Mouse (Mus musculus): ENCODE data around the gene Tmem116. TPM values are rescaled to one million over a fixed set of nuclear protein-coding genes. Genes with fewer than 3 reads are reported as not detected.
"Not testable (repeated sequence)": the region's sequence is repeated elsewhere in the genome, so short reads cannot be mapped to it uniquely, and the experiment has no call there.

The Tmem116 gene
- polyA plus RNA-seq, 1 experiment = 1.8 TPM

DNA sequence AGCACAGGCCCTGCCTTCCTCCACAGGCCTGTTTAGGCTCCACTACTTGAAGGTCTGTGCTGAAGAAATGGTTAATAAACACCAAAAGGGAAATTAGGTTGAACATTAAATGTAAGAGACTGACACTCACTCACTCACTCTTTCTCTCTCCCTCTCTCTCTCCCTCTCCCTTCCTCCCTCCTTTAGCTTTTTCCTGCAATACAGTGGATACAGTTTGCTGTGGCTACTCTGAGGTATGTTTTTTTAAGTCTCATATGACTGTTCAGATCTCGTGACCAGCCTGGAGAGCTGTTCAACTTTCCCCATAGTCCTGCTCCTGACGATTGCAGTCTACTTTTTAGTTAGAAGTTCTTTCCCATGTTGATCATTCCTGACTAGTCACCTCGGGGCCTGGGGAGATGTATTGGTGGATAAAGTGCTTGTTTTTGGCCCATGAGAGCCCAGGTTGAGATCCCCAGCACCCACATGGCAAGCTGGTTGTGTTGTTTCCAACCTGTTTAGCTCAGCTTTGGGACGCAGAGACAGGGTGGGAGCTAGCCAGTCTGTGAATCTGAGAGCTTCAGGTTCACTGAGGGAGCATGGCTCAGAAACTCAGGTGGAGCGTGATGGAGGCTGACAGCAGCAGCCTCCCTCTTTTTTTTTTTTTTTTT lies 12.0 kb downstream of the Tmem116 start:
- no peak for DNase-seq (ENCODE audit: low read depth)

DNA sequence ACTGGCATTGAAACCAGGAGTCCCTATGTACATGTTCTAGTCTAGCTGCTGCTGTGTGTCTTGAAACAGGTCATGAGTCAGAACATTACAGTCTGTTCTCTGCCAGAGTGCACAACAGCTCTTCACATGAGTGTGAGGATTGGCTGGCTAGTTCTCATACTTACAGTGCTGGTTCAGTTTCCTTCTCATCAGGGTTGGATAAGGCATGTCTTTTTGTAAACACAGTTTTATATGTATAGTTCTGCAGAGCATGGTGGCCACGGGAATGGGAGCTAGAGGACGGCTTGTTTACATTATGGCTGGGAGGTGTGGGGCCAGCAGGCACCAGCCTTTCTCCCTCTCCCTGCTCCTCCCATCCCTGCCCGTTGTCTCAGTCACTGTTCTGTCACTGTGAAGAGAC lies 17.9 kb downstream of the Tmem116 start:
- no peak for TF ChIP-seq CTCF (IDR thresholded peaks at IDR 0.05; ENCODE audit: borderline replicate concordance, extremely low read depth, insufficient read depth, insufficient read length)
- TF ChIP-seq POLR2A (IDR thresholded peaks at IDR 0.05; ENCODE audit: borderline replicate concordance, extremely low read depth, insufficient read depth, insufficient read length, poor library complexity, severe bottlenecking) = no peak
- DNase-seq (ENCODE audit: low read depth) = no peak

More for the DNA sequence above, 12.0 kb downstream of the Tmem116 start:
- TF ChIP-seq POLR2A (IDR thresholded peaks at IDR 0.05; ENCODE audit: borderline replicate concordance, extremely low read depth, insufficient read depth, insufficient read length, poor library complexity, severe bottlenecking) = no peak
- no peak for TF ChIP-seq CTCF (IDR thresholded peaks at IDR 0.05; ENCODE audit: borderline replicate concordance, extremely low read depth, insufficient read depth, insufficient read length)

DNA sequence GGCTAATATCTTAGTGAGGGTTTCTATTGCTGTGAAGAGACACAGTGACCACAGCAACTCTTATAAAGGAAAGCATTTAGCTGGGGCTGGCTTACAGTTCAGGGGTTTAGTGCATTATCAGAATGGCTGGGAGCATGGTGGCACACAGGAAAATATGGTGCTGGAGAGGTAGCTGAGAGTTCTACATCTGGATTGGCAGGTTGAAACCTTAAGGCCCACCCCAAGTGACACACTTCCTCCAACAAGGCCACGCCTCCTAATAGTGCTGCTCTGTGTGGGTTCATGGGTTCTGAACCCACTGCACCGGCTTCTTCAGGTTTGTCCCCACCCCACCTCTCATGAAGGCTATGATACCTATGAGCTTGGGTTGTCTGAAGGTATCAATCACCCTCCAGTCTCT lies 20.7 kb downstream of the Tmem116 start:
- DNase-seq (ENCODE audit: low read depth) = no peak
- no peak for TF ChIP-seq POLR2A (IDR thresholded peaks at IDR 0.05; ENCODE audit: borderline replicate concordance, extremely low read depth, insufficient read depth, insufficient read length, poor library complexity, severe bottlenecking)
- no peak for TF ChIP-seq CTCF (IDR thresholded peaks at IDR 0.05; ENCODE audit: borderline replicate concordance, extremely low read depth, insufficient read depth, insufficient read length)

DNA sequence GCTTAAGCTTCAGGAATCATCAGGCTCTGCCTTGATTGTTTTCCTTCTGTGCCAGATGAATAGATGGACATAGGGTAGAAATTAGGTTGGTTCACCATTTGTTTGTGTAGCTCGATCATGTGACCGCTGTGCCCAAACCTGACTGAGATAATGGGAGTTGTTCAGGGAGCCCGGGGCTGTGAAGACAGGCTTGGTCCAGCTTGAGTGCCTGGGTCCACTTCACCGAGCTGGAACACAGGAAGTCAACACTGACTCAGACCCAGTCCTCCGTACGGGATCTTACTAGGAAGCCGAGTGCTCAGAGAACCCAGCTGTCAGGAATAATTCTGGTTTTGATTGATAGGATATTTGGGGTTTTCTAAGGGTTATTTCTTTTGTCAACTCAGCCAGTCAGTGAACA lies 22.9 kb downstream of the Tmem116 start:
- no peak for DNase-seq (ENCODE audit: low read depth)
- TF ChIP-seq CTCF (IDR thresholded peaks at IDR 0.05; ENCODE audit: borderline replicate concordance, extremely low read depth, insufficient read depth, insufficient read length) = no peak
- TF ChIP-seq POLR2A (IDR thresholded peaks at IDR 0.05; ENCODE audit: borderline replicate concordance, extremely low read depth, insufficient read depth, insufficient read length, poor library complexity, severe bottlenecking) = no peak

DNA sequence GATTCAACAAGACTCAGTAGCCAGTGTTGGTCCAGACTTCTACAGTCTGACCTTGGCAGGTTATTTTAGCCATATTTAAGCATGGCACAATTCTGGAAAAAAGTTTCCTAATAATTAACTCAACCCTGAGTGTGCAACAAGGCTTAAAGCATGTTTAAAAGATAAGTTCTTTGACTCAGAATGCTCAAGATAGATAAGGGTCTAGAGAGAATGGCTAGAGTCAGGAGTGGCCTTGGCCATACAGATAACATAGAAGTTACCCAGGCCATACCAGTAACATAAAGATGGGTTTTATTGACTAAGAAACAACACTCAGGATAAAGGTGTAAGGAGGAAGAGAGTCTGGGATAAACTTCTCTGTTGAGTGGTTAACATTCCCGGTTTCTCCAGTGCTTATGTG lies 24.3 kb downstream of the Tmem116 start:
- DNase-seq (ENCODE audit: low read depth) = no peak
- TF ChIP-seq POLR2A (IDR thresholded peaks at IDR 0.05; ENCODE audit: borderline replicate concordance, extremely low read depth, insufficient read depth, insufficient read length, poor library complexity, severe bottlenecking) (no peak), CTCF (IDR thresholded peaks at IDR 0.05; ENCODE audit: borderline replicate concordance, extremely low read depth, insufficient read depth, insufficient read length) (no peak)

DNA sequence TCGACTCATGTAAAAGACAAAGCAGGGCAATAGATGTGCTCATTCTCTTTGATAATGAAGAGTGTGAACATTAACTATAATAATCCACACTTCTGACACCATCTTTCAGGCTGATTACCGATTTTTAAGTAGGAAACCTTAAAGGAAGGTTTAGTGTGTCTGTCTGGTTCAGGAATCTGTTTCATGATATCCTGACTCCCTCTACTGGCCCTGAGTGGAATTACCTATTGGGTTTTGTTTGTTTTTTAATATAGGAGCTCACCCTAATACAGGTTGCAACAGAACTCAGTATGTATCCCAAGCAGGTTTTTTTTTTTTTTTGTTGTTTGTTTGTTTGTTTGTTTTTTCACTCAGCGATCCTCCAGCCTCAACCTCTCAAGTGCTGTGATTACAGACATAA lies 26.0 kb downstream of the Tmem116 start:
- DNase-seq (ENCODE audit: low read depth) = peak; percentile 82

DNA sequence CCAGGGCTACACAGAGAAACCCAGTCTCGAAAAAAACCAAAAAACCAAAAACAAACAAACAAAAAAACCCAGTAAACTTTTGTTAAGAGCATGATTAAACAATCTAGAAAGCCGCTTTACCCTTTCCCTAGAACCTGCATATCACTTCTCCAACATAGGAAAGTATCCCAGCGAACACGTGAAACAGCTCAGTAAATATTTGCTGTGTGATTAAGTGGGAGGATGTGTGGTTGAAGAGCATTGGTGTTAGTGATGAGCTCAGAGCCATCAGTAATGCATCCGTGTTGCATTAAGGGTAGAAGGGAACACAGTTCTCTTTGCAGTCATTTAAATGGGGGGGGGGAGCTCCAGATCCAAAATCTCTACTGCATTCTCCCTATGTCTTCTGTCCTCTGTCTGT lies 33.1 kb downstream of the Tmem116 start:
- TF ChIP-seq POLR2A (IDR thresholded peaks at IDR 0.05; ENCODE audit: borderline replicate concordance, extremely low read depth, insufficient read depth, insufficient read length, poor library complexity, severe bottlenecking) = no peak
- no peak for TF ChIP-seq CTCF (IDR thresholded peaks at IDR 0.05; ENCODE audit: borderline replicate concordance, extremely low read depth, insufficient read depth, insufficient read length)
- DNase-seq (ENCODE audit: low read depth) = no peak

More for the DNA sequence above, 26.0 kb downstream of the Tmem116 start:
- TF ChIP-seq POLR2A (IDR thresholded peaks at IDR 0.05; ENCODE audit: borderline replicate concordance, extremely low read depth, insufficient read depth, insufficient read length, poor library complexity, severe bottlenecking) (no peak), CTCF (IDR thresholded peaks at IDR 0.05; ENCODE audit: borderline replicate concordance, extremely low read depth, insufficient read depth, insufficient read length) (0 out of 2 replicates have a peak, but pooled peaks have one; percentile 9)

DNA sequence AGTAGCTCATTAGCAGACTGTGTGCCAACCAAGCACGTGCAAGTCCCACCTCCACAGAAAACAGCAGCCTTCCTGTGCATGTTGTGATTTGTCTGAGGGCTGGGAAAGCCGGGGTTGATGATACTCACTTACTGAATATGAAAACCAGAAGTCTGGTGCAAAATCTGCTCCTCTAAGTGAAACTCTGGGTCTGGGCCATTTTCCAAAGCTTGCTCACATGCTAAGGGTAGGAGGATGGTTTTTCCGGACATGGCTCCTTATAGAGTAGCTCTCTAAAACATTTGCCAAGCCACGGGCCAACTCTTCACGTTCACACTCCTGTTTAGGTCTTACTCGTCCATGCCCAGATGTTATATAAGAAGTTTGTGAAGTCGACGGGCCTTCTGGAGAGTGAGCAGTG lies 41.6 kb downstream of the Tmem116 start:
- no peak for DNase-seq (ENCODE audit: low read depth)
- TF ChIP-seq POLR2A (IDR thresholded peaks at IDR 0.05; ENCODE audit: borderline replicate concordance, extremely low read depth, insufficient read depth, insufficient read length, poor library complexity, severe bottlenecking) (no peak), CTCF (IDR thresholded peaks at IDR 0.05; ENCODE audit: borderline replicate concordance, extremely low read depth, insufficient read depth, insufficient read length) (no peak)

DNA sequence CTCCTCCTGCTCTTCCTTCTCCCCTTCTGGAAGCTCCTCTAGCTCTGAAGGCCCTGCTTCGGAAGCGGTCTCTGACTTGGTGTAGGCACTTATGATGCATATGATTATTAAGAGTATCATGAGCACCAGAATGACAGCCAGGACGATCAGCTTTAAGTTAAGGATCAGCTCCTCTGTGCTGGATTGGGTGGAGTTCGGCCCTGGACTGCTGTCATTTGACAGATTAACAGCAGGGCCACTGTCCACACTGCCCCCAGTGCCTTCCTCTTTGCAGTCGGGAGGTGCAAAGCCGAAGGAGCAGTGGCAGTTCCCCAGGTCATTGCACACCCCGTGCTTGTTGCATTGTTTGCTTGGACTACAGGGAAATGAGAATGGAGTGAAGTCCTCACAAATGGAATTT lies 49.0 kb downstream of the Tmem116 start:
- no peak for DNase-seq (ENCODE audit: low read depth)
- no peak for TF ChIP-seq POLR2A (IDR thresholded peaks at IDR 0.05; ENCODE audit: borderline replicate concordance, extremely low read depth, insufficient read depth, insufficient read length, poor library complexity, severe bottlenecking)

DNA sequence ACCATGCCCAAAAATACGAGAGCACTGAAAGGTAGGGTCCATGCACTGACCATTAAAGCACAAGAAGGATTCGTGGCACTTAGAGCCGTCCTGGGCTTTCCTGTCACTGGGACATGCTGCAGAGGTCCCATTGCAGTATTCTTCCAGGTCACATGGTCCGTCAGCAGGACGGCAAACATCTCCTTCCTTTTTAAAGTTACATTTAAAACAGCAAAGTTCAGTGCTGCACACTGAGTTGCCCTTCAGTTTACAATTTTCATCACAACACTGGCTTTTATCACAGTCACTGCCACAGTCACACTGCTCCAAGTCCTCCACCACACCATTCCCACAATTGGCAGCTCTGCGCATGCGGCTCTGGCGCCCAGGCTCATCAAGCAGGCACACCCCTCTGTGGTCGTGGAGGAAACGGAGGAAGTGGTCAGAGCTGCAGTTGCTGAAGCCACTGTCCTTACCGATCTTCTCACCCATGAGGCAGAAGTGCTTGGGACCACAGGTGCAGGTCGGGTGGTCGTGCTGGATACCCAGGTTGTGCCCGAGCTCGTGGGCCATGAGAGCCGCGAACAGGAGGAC lies 49.8 kb downstream of the Tmem116 start:
- not testable (repeated sequence) for DNase-seq (ENCODE audit: low read depth)

DNA sequence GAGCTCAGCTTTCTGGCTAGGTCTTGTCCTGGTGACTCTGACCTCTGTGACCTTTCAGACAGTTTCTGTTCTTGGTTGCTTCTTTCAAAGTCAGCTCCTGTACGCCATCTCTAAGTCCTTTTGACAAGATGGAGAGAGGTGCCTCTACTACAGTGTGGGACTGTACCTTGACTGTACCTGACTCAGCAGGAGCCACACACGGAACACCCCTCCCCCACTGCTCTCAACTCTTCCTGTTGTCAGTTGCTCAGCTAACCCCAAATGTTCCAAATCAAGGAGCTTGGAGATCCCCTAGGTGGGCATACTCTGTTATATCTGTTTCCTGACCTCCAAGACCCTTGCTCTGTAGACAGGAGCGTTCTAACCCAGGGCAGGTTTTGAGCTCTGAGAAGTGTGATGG lies 51.5 kb downstream of the Tmem116 start, which contains the start of gene Adam1b:
Gene Adam1b (minus strand): TSS at position 205 of the 400 bp plus-strand sequence.
- no peak for TF ChIP-seq CTCF (IDR thresholded peaks at IDR 0.05; ENCODE audit: borderline replicate concordance, extremely low read depth, insufficient read depth, insufficient read length)
- no peak for TF ChIP-seq POLR2A (IDR thresholded peaks at IDR 0.05; ENCODE audit: borderline replicate concordance, extremely low read depth, insufficient read depth, insufficient read length, poor library complexity, severe bottlenecking)

DNA sequence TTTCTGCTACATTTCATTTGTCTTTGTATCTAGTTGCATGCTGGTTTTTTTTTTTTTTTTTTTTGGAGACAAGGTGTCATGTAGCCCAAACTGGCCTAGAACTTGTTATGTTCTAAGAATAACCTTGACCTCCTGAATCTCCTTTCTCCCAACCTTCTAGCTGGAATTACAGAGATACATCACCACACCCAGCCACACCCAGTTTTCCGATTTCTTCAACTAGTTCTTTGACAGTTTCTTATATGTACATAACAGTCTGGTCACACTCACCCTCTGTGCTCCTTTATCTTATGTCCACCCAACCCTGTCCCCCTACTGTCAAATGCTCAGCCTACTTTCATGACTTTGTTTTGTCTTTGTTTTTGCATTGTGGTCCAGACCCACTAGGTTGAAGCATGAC lies 55.2 kb downstream of the Tmem116 start:
- no peak for DNase-seq (ENCODE audit: low read depth)
- TF ChIP-seq CTCF (IDR thresholded peaks at IDR 0.05; ENCODE audit: borderline replicate concordance, extremely low read depth, insufficient read depth, insufficient read length) = no peak
- TF ChIP-seq POLR2A (IDR thresholded peaks at IDR 0.05; ENCODE audit: borderline replicate concordance, extremely low read depth, insufficient read depth, insufficient read length, poor library complexity, severe bottlenecking) = no peak

More for the DNA sequence above, 51.5 kb downstream of the Tmem116 start, which contains the start of gene Adam1b:
- DNase-seq (ENCODE audit: low read depth) = no peak

Data from brain, embryonic 14.5 days (tissue).